Mouse (Mus musculus) retina, postnatal 1 day (tissue): Measurements from ENCODE around the gene Anks1.

Source experiments
- DNase-seq: peaks from one replicate; pipeline ENCODE4 v3.0.0-alpha.2; 2012

The Anks1 gene

DNA sequence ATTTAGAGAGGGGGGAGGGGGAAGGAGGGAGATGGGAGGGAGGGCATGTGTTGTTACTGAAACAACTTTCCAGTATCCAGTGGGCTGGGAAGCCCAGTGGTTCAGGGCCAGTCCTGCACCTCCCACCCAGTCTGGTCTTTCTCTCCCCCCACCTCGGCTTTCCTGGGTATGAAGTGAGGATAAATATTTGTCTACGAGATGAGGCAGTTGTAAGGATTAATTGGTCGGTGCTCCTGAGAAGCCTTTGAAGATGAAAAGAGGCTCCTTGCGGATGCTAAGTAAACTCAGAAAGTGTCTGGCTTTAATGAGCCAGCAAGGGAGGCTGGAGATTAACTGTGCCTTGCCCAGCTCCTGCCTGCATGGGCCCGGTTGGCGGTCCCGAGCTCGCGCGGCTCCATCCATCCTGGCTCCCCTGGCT is 192.8 kb downstream of the Anks1 start:
- no peak for DNase-seq

GRCm38 (mm10) chr17:28104416-28104815 is 195.3 kb downstream of the Anks1 start:
- DNase-seq: no peak

- DNase-seq: no peak
These were observed 197.2 kb downstream of the Anks1 start for GRCm38 (mm10) chr17:28106352-28106751.

- DNase-seq: peak; percentile 87
These were observed 198.2 kb downstream of the Anks1 start for GRCm38 (mm10) chr17:28107275-28107674.

- DNase-seq: no peak
These were observed 203.2 kb downstream of the Anks1 start for GRCm38 (mm10) chr17:28112266-28112665.
